Mouse (Mus musculus) midbrain, embryonic 16.5 days (tissue): Measurements from ENCODE around the gene Trp53rka. TPM values are rescaled to one million over a fixed set of nuclear protein-coding genes. Genes with fewer than 3 reads are reported as not detected.

Source experiments
- ATAC-seq: fragments of 200-750 bp; cut with Nextera tagmentation; 2 replicates; pipeline ENCODE4 v1.8.0; 2017; ENCODE audit warnings: moderate TSS enrichment
- H3K27ac ChIP-seq: fragments of 300-500 bp; sonication (generic); 2 replicates; pipeline ENCODE4 v1.5.1; 2014; ENCODE audit warnings: mild to moderate bottlenecking, low read length, mixed read lengths
- H3K27me3 ChIP-seq: fragments of 300-500 bp; sonication (generic); 2 replicates; pipeline ENCODE4 v1.6.1; 2014; ENCODE audit warnings: low read depth, low read length, mixed read lengths; ENCODE audit not compliant: control insufficient read depth, insufficient read depth
- H3K36me3 ChIP-seq: fragments of 300-500 bp; sonication (generic); 2 replicates; pipeline ENCODE4 v1.6.1; 2014; ENCODE audit warnings: mild to moderate bottlenecking, low read length, moderate library complexity, mixed read lengths; ENCODE audit not compliant: control insufficient read depth, insufficient read depth
- H3K4me1 ChIP-seq: fragments of 300-500 bp; sonication (generic); 2 replicates; pipeline ENCODE4 v1.6.1; 2014; ENCODE audit warnings: mild to moderate bottlenecking, low read length, mixed read lengths; ENCODE audit not compliant: control insufficient read depth, insufficient read depth
- H3K4me2 ChIP-seq: fragments of 300-500 bp; sonication (generic); 2 replicates; pipeline ENCODE4 v1.6.1; 2014; ENCODE audit warnings: mild to moderate bottlenecking, low read length, mixed read lengths
- H3K4me3 ChIP-seq: fragments of 300-500 bp; sonication (generic); 2 replicates; pipeline ENCODE4 v1.5.1; 2014; ENCODE audit warnings: low read depth, mild to moderate bottlenecking, low read length, moderate library complexity, mixed read lengths
- H3K9ac ChIP-seq: fragments of 300-500 bp; sonication (generic); 2 replicates; pipeline ENCODE4 v1.6.1; 2014; ENCODE audit warnings: low read depth, low read length, mixed read lengths
- H3K9me3 ChIP-seq: fragments of 300-500 bp; sonication (generic); replicated peaks from 2 replicates; pipeline ENCODE4 v1.6.1; 2014; ENCODE audit warnings: mild to moderate bottlenecking, low read length, mixed read lengths; ENCODE audit not compliant: control insufficient read depth, poor library complexity, severe bottlenecking
- WGBS: fragments of 180-500 bp; shearing (Covaris S2); extraction: QIAGEN DNeasy Blood & Tissue Kit; methylation state at CpG from one replicate; pipeline ENCODE4 v1.1.7; 2014; 5-methylcytosine and 5-hydroxymethylcytosine counted together
- polyA plus RNA-seq: library from polyadenylated mRNA; unstranded; fragments of >200 nt; fragmentation: Nextera tagmentation; extraction: Ambion mirVana; gene quantifications from 2 replicates; pipeline ENCODE4 v1.2.1, GENCODE M21; 2015

The Trp53rka gene
- polyA plus RNA-seq, 1 experiment from 2014 or later: 39.4 TPM

GRCm38 (mm10) chr2:165442981-165443380 is 50.1 kb downstream of the Trp53rka start:
- Histone ChIP-seq H3K4me2 (no peak overlapping the region), H3K9me3 (no peaks in the 10 kb centered on the region), H3K27me3 (no peaks in the 10 kb centered on the region), H3K9ac (no peak overlapping the region), H3K36me3 (no peaks in the 10 kb centered on the region), H3K4me1 (no peaks in the 10 kb centered on the region), H3K27ac (no peak overlapping the region), H3K4me3 (no peak overlapping the region)
- 76% methylated on average over 10 of the region's 10 CpGs for WGBS
- ATAC-seq: no peak

GRCm38 (mm10) chr2:165441613-165442012 is 51.5 kb downstream of the Trp53rka start:
- Histone ChIP-seq H3K27ac (no peak overlapping the region), H3K4me1 (no peaks in the 10 kb centered on the region), H3K9me3 (no peaks in the 10 kb centered on the region), H3K4me3 (no peak overlapping the region), H3K36me3 (no peaks in the 10 kb centered on the region), H3K9ac (no peak overlapping the region), H3K4me2 (no peak overlapping the region), H3K27me3 (no peaks in the 10 kb centered on the region)
- WGBS: 71% methylated on average over 4 of the region's 4 CpGs
- ATAC-seq: no peak

Other genes starting within 250 kb of the Trp53rka start
- 68.0 and 71.9 TPM in 2 replicates for gene Slc35c2, start 205.5 kb downstream of the Trp53rka start, polyA plus RNA-seq
- 108 and 112 TPM in 2 replicates for gene Elmo2, start 166.8 kb downstream of the Trp53rka start, polyA plus RNA-seq
- 7.3 and 9.1 TPM in 2 replicates for gene Zfp663, start 124.6 kb downstream of the Trp53rka start, polyA plus RNA-seq
- gene Zfp334, start 105.1 kb downstream of the Trp53rka start, polyA plus RNA-seq: 9.5 and 9.7 TPM in 2 replicates
- gene Ocstamp, start 92.9 kb downstream of the Trp53rka start, polyA plus RNA-seq: 0.08 TPM in 1 of 2 replicates, not detected in the other
- 8.4 and 10.6 TPM in 2 replicates for gene Slc13a3, start 20.1 kb downstream of the Trp53rka start, polyA plus RNA-seq
- gene Slc2a10, start 10.5 kb upstream of the Trp53rka start, polyA plus RNA-seq: 1.7 and 1.9 TPM in 2 replicates
- gene Eya2, start 101.7 kb upstream of the Trp53rka start, polyA plus RNA-seq: 3.4 and 3.6 TPM in 2 replicates